Mouse (Mus musculus) CD4-positive, CD25-positive, alpha-beta regulatory T cell, adult 2 months (primary cell): ENCODE measurements around the gene Erc1.

Source experiments
- DNase-seq: peaks from one replicate; pipeline ENCODE4 v3.0.0-alpha.2; 2012; ENCODE audit warnings: low read depth, low spot score

Gene Erc1

DNA sequence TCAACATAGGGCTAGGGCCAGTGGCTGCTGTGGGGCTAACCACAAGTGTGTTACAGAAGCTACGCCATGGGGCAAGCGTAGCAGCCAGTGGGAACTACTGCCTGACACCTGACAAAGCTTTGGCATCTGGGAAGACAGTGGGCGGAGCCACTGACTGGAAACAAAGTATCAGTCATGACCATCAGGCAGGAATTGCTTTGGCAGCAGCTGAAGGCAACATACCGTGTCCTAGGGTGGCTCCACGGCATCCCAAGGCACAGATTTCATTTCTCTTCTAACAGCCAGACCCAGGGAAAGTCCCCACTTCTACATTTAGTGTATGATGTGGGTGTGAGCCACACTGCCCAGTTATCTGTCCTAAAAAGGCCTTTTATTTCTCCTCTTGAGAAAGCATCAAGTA is 321.5 kb downstream of the Erc1 start:
- DNase-seq: no peak

DNA sequence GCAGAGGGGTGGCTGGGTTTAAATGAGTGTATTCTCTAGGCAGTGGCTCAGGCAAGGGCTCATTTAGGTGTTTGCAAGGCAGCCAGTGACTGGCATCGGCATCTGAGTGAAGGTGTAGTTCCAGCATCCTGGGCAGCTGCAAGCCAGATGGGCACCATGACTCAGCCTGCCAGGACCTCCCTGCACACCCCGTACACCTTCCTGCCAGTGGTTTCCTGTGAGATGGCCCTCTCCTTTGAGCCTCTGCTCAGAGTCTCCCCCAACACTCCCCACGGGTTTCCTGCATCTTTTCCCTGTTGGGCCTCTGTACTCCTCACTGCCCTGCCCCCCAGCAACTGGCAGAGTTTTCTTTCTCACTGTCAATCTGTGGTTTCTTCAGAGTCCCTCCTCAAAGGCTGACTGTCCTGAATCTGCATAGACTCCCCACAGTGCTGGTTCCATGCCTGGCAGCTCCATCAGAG is 326.0 kb downstream of the Erc1 start:
- DNase-seq: peak; percentile 32

DNA sequence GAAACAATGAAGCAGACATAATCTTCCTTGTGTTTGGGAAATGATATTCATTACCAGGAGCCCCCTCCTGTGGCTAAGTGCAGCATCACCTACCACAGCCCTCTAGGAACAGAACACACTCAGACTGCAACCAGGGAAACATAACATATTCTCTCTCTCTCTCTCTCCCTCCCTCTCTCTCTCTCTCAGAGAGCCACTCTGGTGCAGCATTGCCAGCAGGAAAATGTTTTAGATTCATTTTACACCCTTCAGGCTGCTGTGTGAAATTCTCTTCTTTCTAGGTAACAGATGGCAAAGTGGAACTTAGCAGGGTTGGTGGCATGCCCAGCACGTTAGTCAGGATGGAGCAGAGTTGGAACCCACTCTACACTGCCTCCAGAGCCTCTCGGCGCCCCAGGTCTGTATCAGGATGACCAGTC is 326.5 kb downstream of the Erc1 start:
- DNase-seq: peak; percentile 46
